Mouse (Mus musculus): ENCODE data around the gene Ppara. TPM values are rescaled to one million over a fixed set of nuclear protein-coding genes. Genes with fewer than 3 reads are reported as not detected.

The Ppara gene
- polyA plus RNA-seq, 2 experiments: 4.4 to 6.9 TPM

GRCm38 (mm10) chr15:85831954-85832590 lies 97.3 kb downstream of the Ppara start, which contains the start of gene Ttc38:
TSS of gene Ttc38 (plus strand) at chr15:85832306.
- H3K4me3 ChIP-seq (ENCODE audit: insufficient read depth in 1 of 2, low read depth in 2 of 2, low read length in 2 of 2): peak within 1 kb of the TSS; percentile 60 to 65
- TF ChIP-seq CTCF (IDR thresholded peaks at IDR 0.05; ENCODE audit: low read depth) (peak; percentile 4; the same call in 1 of the 2 replicates), EP300 (IDR thresholded peaks at IDR 0.05; ENCODE audit: low read depth) (no peak)
- peak within 1 kb of the TSS; percentile 49; the same call in 1 of the 2 replicates for H3K9ac ChIP-seq (replicated peaks)
- no peaks in the 10 kb centered on the region for H3K9me3 ChIP-seq (ENCODE audit: control insufficient read depth, low read length)
- peak; percentile 48 to 61 (median 58) for DNase-seq (ENCODE audit: low read depth in 3 of 3, low spot score in 3 of 3)
- H3K4me2 ChIP-seq (ENCODE audit: low read depth): peak within 1 kb of the TSS; percentile 63
- no peaks in the 10 kb centered on the region for H3K27me3 ChIP-seq (ENCODE audit: control insufficient read depth, insufficient read depth, low read length)
- peaks cover 5 to 17% of the 10 kb centered on the region in 2 experiments for H3K4me1 ChIP-seq (replicated peaks; ENCODE audit: control insufficient read depth in 2 of 2, insufficient read depth in 2 of 2, low read length in 1 of 2)
- H3K27ac ChIP-seq: no peak within 1 kb of the TSS; the same call in 1 of the 2 replicates
- ATAC-seq (ENCODE audit: insufficient read depth): peak; percentile 89
- 2% methylated on average over 27 of the region's 27 CpGs for WGBS (ENCODE audit: insufficient replicate concordance)
- no peaks in the 10 kb centered on the region for H3K36me3 ChIP-seq (replicated peaks; ENCODE audit: control insufficient read depth, insufficient read depth, low read depth)

GRCm38 (mm10) chr15:85832599-85832998 lies 97.8 kb downstream of the Ppara start:
- peak overlapping the region; percentile 63 for H3K4me2 ChIP-seq (ENCODE audit: low read depth)
- no peaks in the 10 kb centered on the region for H3K9me3 ChIP-seq (ENCODE audit: control insufficient read depth, low read length)
- H3K9ac ChIP-seq (replicated peaks): peak overlapping the region; percentile 49; the same call in 1 of the 2 replicates
- TF ChIP-seq EP300 (IDR thresholded peaks at IDR 0.05; ENCODE audit: low read depth) (no peak), CTCF (IDR thresholded peaks at IDR 0.05; ENCODE audit: low read depth) (no peak)
- H3K4me1 ChIP-seq (replicated peaks; ENCODE audit: control insufficient read depth in 2 of 2, insufficient read depth in 2 of 2, low read length in 1 of 2): peaks cover 3 to 14% of the 10 kb centered on the region in 2 experiments; a peak in 1 of 4 replicates
- no peaks in the 10 kb centered on the region for H3K36me3 ChIP-seq (replicated peaks; ENCODE audit: control insufficient read depth, insufficient read depth, low read depth)
- DNase-seq (ENCODE audit: low read depth in 3 of 3, low spot score in 3 of 3) (no peak), ATAC-seq (ENCODE audit: insufficient read depth) (no peak)
- 42% methylated on average over 8 of the region's 8 CpGs for WGBS (ENCODE audit: insufficient replicate concordance)
- H3K27me3 ChIP-seq (ENCODE audit: control insufficient read depth, insufficient read depth, low read length): no peaks in the 10 kb centered on the region
- H3K4me3 ChIP-seq (ENCODE audit: insufficient read depth in 1 of 2, low read depth in 2 of 2, low read length in 2 of 2): peak overlapping the region; percentile 60 to 65
- H3K27ac ChIP-seq: no peak overlapping the region

GRCm38 (mm10) chr15:85835335-85835734 lies 100.6 kb downstream of the Ppara start:
- Histone ChIP-seq H3K36me3 (replicated peaks; ENCODE audit: control insufficient read depth, insufficient read depth, low read depth) (no peaks in the 10 kb centered on the region), H3K4me1 (replicated peaks; ENCODE audit: control insufficient read depth in 2 of 2, insufficient read depth in 2 of 2, low read length in 1 of 2) (peaks cover 3% of the 10 kb centered on the region in 2 experiments; a peak in 1 of 4 replicates), H3K27me3 (ENCODE audit: control insufficient read depth, insufficient read depth, low read length) (no peaks in the 10 kb centered on the region), H3K9ac (replicated peaks) (no peak overlapping the region), H3K27ac (no peak overlapping the region), H3K9me3 (ENCODE audit: control insufficient read depth, low read length) (no peaks in the 10 kb centered on the region), H3K4me2 (ENCODE audit: low read depth) (no peak overlapping the region), H3K4me3 (ENCODE audit: insufficient read depth in 1 of 2, low read depth in 2 of 2, low read length in 2 of 2) (no peak overlapping the region)
- 45% methylated on average over 3 of the region's 3 CpGs for WGBS (ENCODE audit: insufficient replicate concordance)
- TF ChIP-seq EP300 (IDR thresholded peaks at IDR 0.05; ENCODE audit: low read depth): no peak
- TF ChIP-seq CTCF (IDR thresholded peaks at IDR 0.05; ENCODE audit: low read depth): peak; percentile 59
- no peak for DNase-seq (ENCODE audit: low read depth in 3 of 3, low spot score in 3 of 3)
- ATAC-seq (ENCODE audit: insufficient read depth): no peak

GRCm38 (mm10) chr15:85836887-85837286 lies 102.1 kb downstream of the Ppara start:
- Histone ChIP-seq H3K4me1 (replicated peaks; ENCODE audit: control insufficient read depth in 2 of 2, insufficient read depth in 2 of 2, low read length in 1 of 2) (peaks cover 3 to 4% of the 10 kb centered on the region in 2 experiments; a peak in 1 of 4 replicates), H3K9ac (replicated peaks) (no peak overlapping the region), H3K27me3 (ENCODE audit: control insufficient read depth, insufficient read depth, low read length) (no peaks in the 10 kb centered on the region), H3K9me3 (ENCODE audit: control insufficient read depth, low read length) (no peaks in the 10 kb centered on the region), H3K27ac (no peak overlapping the region), H3K4me2 (ENCODE audit: low read depth) (no peak overlapping the region), H3K36me3 (replicated peaks; ENCODE audit: control insufficient read depth, insufficient read depth, low read depth) (no peaks in the 10 kb centered on the region), H3K4me3 (ENCODE audit: insufficient read depth in 1 of 2, low read depth in 2 of 2, low read length in 2 of 2) (no peak overlapping the region)
- DNase-seq (ENCODE audit: low read depth in 3 of 3, low spot score in 3 of 3) (no peak), ATAC-seq (ENCODE audit: insufficient read depth) (no peak)
- WGBS (ENCODE audit: insufficient replicate concordance): 55% methylated on average over 5 of the region's 5 CpGs
- no peak for TF ChIP-seq EP300 (IDR thresholded peaks at IDR 0.05; ENCODE audit: low read depth)
- no peak for TF ChIP-seq CTCF (IDR thresholded peaks at IDR 0.05; ENCODE audit: low read depth)

- H3K4me2 ChIP-seq (ENCODE audit: low read depth): no peak overlapping the region
- H3K4me3 ChIP-seq (ENCODE audit: insufficient read depth in 1 of 2, low read depth in 2 of 2, low read length in 2 of 2): no peak overlapping the region
- DNase-seq (ENCODE audit: low read depth in 3 of 3, low spot score in 3 of 3) (no peak), ATAC-seq (ENCODE audit: insufficient read depth) (peak; percentile 14; the same call in 1 of the 2 replicates)
- 43% methylated on average over 6 of the region's 6 CpGs for WGBS (ENCODE audit: insufficient replicate concordance)
- no peaks in the 10 kb centered on the region for H3K9me3 ChIP-seq (ENCODE audit: control insufficient read depth, low read length)
- H3K27me3 ChIP-seq (ENCODE audit: control insufficient read depth, insufficient read depth, low read length): no peaks in the 10 kb centered on the region
- no peak overlapping the region for H3K27ac ChIP-seq
- no peak overlapping the region for H3K9ac ChIP-seq (replicated peaks)
- no peaks in the 10 kb centered on the region for H3K36me3 ChIP-seq (replicated peaks; ENCODE audit: control insufficient read depth, insufficient read depth, low read depth)
- H3K4me1 ChIP-seq (replicated peaks; ENCODE audit: control insufficient read depth in 2 of 2, insufficient read depth in 2 of 2, low read length in 1 of 2): peaks cover 0 to 4% of the 10 kb centered on the region in 2 experiments; a peak in 1 of 4 replicates
- TF ChIP-seq CTCF (IDR thresholded peaks at IDR 0.05; ENCODE audit: low read depth) (peak; percentile 76), EP300 (IDR thresholded peaks at IDR 0.05; ENCODE audit: low read depth) (no peak)
Measured at GRCm38 (mm10) chr15:85840983-85841382, 106.2 kb downstream of the Ppara start.

Measured in liver, embryonic 14.5 days (tissue).